7 mouse cellular contexts compared by ENCODE assay signal in the genomic region with DNA sequence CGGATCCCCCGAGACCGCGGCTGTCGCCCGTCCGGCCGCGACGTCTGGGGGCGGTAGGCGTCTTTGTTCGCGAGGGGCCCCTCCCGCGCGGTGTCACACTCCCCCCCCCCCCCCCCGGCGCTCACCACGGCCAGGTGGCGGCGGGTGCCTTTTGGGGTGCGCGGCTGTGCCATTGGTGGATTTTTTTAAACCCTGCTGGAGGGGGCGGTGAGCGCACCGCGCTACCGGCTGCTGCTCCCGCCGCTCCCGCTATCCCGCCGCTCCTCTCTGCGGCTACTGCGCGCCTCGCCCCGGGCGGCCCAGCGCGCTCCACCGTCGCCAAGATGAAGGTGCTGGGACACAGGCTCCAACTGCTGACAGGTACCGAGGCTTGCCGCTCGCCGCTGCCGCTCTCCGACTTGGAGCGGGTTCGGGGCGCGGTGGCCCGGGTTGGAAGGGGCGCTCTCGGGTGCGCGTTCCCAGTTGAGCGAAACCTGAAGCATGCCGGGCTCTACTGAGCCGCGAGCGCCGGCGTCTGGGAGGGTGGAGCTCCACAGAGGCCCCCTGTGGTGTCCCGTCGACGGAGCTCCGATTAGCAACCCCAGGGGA. TPM values are rescaled to one million over a fixed set of nuclear protein-coding genes. Genes with fewer than 3 reads are reported as not detected.
A peak's percentile ranks its signal among the peaks of the same experiment; 100 is the strongest.
DNase-seq lines count a peak whose midpoint lies in the region; ATAC-seq and TF ChIP-seq lines count a peak whose summit lies in the region.

No protein-coding gene starts in this region.

- H3K4me3 ChIP-seq in forebrain, embryonic 10.5 days: peak overlapping the region; percentile 66
- peak overlapping the region; percentile 59 for H3K4me3 ChIP-seq in intestine, postnatal 0 days (ENCODE audit: low read depth, low read length)
- H3K4me3 ChIP-seq in myocyte: peak overlapping the region; percentile 32

- H3K4me2 ChIP-seq in intestine, postnatal 0 days (replicated peaks; ENCODE audit: low read depth): peak overlapping the region; percentile 91
- H3K4me2 ChIP-seq in myocyte (ENCODE audit: low read depth): peak overlapping the region; percentile 73

- TF ChIP-seq POLR2A in myocyte (IDR thresholded peaks at IDR 0.05; ENCODE audit: insufficient read length, low read depth): no peak

- WGBS in forebrain, embryonic 10.5 days: 0% methylated on average over 64 of the region's 70 CpGs
- under 1% methylated on average over 45 of the region's 70 CpGs for WGBS in intestine, postnatal 0 days

- DNase-seq in left cerebral cortex, postnatal 25 days (ENCODE audit: low spot score in 2 of 2): peak; percentile 67 to 76
- DNase-seq in left cerebral cortex, adult 11 months (ENCODE audit: low spot score): no peak
- DNase-seq in adrenal gland, postnatal 36 days: peak; percentile 30 to 33
- DNase-seq in forebrain, embryonic 10.5 days (ENCODE audit: extremely low spot score, low spot score): peak; percentile 35
- DNase-seq in thymus, postnatal 25 days: peak; percentile 44

- peak overlapping the region; percentile 66 for H3K27ac ChIP-seq in forebrain, embryonic 10.5 days
- no peak overlapping the region for H3K27ac ChIP-seq in intestine, postnatal 0 days (ENCODE audit: low read depth, low read length)

- peak; percentile 32; the same call in 1 of the 2 replicates for ATAC-seq in intestine, postnatal 0 days

- no peaks in the 10 kb centered on the region for H3K9me3 ChIP-seq in forebrain, embryonic 10.5 days
- H3K9me3 ChIP-seq in intestine, postnatal 0 days (ENCODE audit: control insufficient read depth): no peaks in the 10 kb centered on the region

- H3K9ac ChIP-seq in intestine, postnatal 0 days (ENCODE audit: low read depth, low read length): peak overlapping the region; percentile 40

- H3K27me3 ChIP-seq in forebrain, embryonic 10.5 days (ENCODE audit: poor library complexity, severe bottlenecking): peaks cover 86% of the 10 kb centered on the region
- peaks cover 54% of the 10 kb centered on the region for H3K27me3 ChIP-seq in intestine, postnatal 0 days (replicated peaks; ENCODE audit: control insufficient read depth, insufficient read depth, low read length)
- no peaks in the 10 kb centered on the region for H3K27me3 ChIP-seq in myocyte (ENCODE audit: control insufficient read depth, insufficient read depth, insufficient read length)

- H3K79me2 ChIP-seq in myocyte (ENCODE audit: control insufficient read depth, insufficient read depth): peaks cover 5% of the 10 kb centered on the region

- TF ChIP-seq CTCF in intestine, postnatal 0 days (IDR thresholded peaks at IDR 0.05; ENCODE audit: low read depth): no peak

- intact Hi-C loops in left cerebral cortex, postnatal 25 days (cut with DNase I): loop anchor here (1.0 to 2.0 kb wide), 2 partner anchors 16 to 45 kb away; partner anchors contain the start of gene Gins3

- H3K4me1 ChIP-seq in forebrain, embryonic 10.5 days: peaks cover 24% of the 10 kb centered on the region
- 0 out of 2 replicates have a peak, but pooled peaks cover 3% of the 10 kb centered on the region for H3K4me1 ChIP-seq in intestine, postnatal 0 days (replicated peaks; ENCODE audit: control insufficient read depth, insufficient read depth, low read length)

- no peaks in the 10 kb centered on the region for H3K36me3 ChIP-seq in forebrain, embryonic 10.5 days (replicated peaks)
- no peaks in the 10 kb centered on the region for H3K36me3 ChIP-seq in intestine, postnatal 0 days (ENCODE audit: control insufficient read depth, insufficient read depth)
- H3K36me3 ChIP-seq in myocyte (ENCODE audit: control insufficient read depth, insufficient read depth): no peaks in the 10 kb centered on the region

- H3ac ChIP-seq in myocyte (ENCODE audit: control insufficient read depth, insufficient read length): peak overlapping the region; percentile 6

TF ChIP-seq in myocyte, 11 proteins besides CTCF, POLR2A, EP300 and RAD21:
- TF ChIP-seq MYOD1 (IDR thresholded peaks at IDR 0.05; ENCODE audit: control insufficient read depth in 1 of 3, insufficient read length in 2 of 3, low read depth in 2 of 3): peak in 1 of 3 experiments; percentile 36
- TF ChIP-seq MYOG (IDR thresholded peaks at IDR 0.05; ENCODE audit: control insufficient read depth in 1 of 3, insufficient read depth in 1 of 3, insufficient read length in 2 of 3, low read depth in 2 of 3): peak in 2 of 3 experiments; percentile 3 to 46
- TF ChIP-seq TCF3 (IDR thresholded peaks at IDR 0.05; ENCODE audit: insufficient read length, low read depth): no peak
- TF ChIP-seq TCF12 (IDR thresholded peaks at IDR 0.05; ENCODE audit: insufficient read depth, poor library complexity, severe bottlenecking): no peak
- no peak for TF ChIP-seq USF1 (IDR thresholded peaks at IDR 0.05; ENCODE audit: low read depth)
- no peak for TF ChIP-seq SRF (IDR thresholded peaks at IDR 0.05; ENCODE audit: control insufficient read depth, insufficient read length, low read depth)
- TF ChIP-seq CEBPB (IDR thresholded peaks at IDR 0.05; ENCODE audit: insufficient read depth, poor library complexity, severe bottlenecking): no peak
- TF ChIP-seq REST (IDR thresholded peaks at IDR 0.05; ENCODE audit: insufficient read depth, insufficient read length): no peak
- TF ChIP-seq E2F4 (IDR thresholded peaks at IDR 0.05; ENCODE audit: insufficient read depth): no peak
- no peak for TF ChIP-seq MAX (IDR thresholded peaks at IDR 0.05; ENCODE audit: low read depth)

RNA-seq across cellular contexts. Expression of gene Ndrg4, which starts 1.3 kb away (rescaled TPM):
- total RNA-seq in left cerebral cortex, postnatal 25 days (2021): 1,000 to 10,000 TPM; 1,687 to 1,794 TPM
- 10 to 100 TPM; 16.1 to 21.6 TPM for total RNA-seq in adrenal gland, postnatal 36 days (2021)
- 14.7 and 16.7 TPM in 2 replicates for polyA plus RNA-seq in forebrain, embryonic 10.5 days (2016; fragmentation: Nextera tagmentation; extraction: Ambion mirVana)
- polyA plus RNA-seq in intestine, postnatal 0 days (2015; fragmentation: Nextera tagmentation; extraction: Ambion mirVana): 11.5 and 13.1 TPM in 2 replicates
- polyA plus RNA-seq in myocyte (2012; fragmentation: generic; extraction: Trizol): 83.9 TPM

RNA-seq across cellular contexts. Expression of gene Setd6, which starts 37.6 kb away (rescaled TPM):
- 10 to 100 TPM; 16.1 to 21.9 TPM for total RNA-seq in left cerebral cortex, postnatal 25 days (2021)
- 10 to 100 TPM; 30.1 to 35.5 TPM for total RNA-seq in adrenal gland, postnatal 36 days (2021)
- polyA plus RNA-seq in forebrain, embryonic 10.5 days (2016; fragmentation: Nextera tagmentation; extraction: Ambion mirVana): 29.5 and 31.0 TPM in 2 replicates
- 8.2 and 9.3 TPM in 2 replicates for polyA plus RNA-seq in intestine, postnatal 0 days (2015; fragmentation: Nextera tagmentation; extraction: Ambion mirVana)
- 13.9 TPM for polyA plus RNA-seq in myocyte (2012; fragmentation: generic; extraction: Trizol)

RNA-seq across cellular contexts. Expression of gene Gins3, which starts 44.9 kb away (rescaled TPM):
- 1 to 10 TPM; 1.6 to 2.2 TPM for total RNA-seq in left cerebral cortex, postnatal 25 days (2021)
- total RNA-seq in adrenal gland, postnatal 36 days (2021): 1 to 10 TPM; 2.9 to 3.2 TPM
- 34.9 and 37.1 TPM in 2 replicates for polyA plus RNA-seq in forebrain, embryonic 10.5 days (2016; fragmentation: Nextera tagmentation; extraction: Ambion mirVana)
- polyA plus RNA-seq in intestine, postnatal 0 days (2015; fragmentation: Nextera tagmentation; extraction: Ambion mirVana): 3.6 and 4.3 TPM in 2 replicates
- 2.0 TPM for polyA plus RNA-seq in myocyte (2012; fragmentation: generic; extraction: Trizol)
